Mouse (Mus musculus) mouse embryonic stem cell (cell line): Measurements from ENCODE around the gene Syndig1l.

Experiments
- in situ Hi-C, 2 experiments: fragments of 300-500 bp; cut with MboI; formaldehyde crosslinking; loops; 1 replicate in 1 of 2; 3 replicates in 1 of 2; pipeline ENCODE4 v1.14.3; 2019 to 2020; ENCODE audit warnings: low sequenced_read_pairs in 2 of 2, low pct_unique_long_range_greater_than_20kb in 1 of 2, mixed read lengths in 1 of 2; ENCODE audit not compliant: unreplicated experiment in 1 of 2

Gene Syndig1l

GRCm38 (mm10) chr12:84684569-84684968 lies 14.1 kb downstream of the Syndig1l start:
- in situ Hi-C loops, result no loop called here

GRCm38 (mm10) chr12:84676011-84676410 lies 22.6 kb downstream of the Syndig1l start:
- in situ Hi-C loops, result no loop called here

GRCm38 (mm10) chr12:84674666-84675526 lies 23.7 kb downstream of the Syndig1l start:
- in situ Hi-C loops, result loop anchor here (5.0 kb wide), 1 partner anchor 77 kb away; no protein-coding TSS in a partner anchor

DNA sequence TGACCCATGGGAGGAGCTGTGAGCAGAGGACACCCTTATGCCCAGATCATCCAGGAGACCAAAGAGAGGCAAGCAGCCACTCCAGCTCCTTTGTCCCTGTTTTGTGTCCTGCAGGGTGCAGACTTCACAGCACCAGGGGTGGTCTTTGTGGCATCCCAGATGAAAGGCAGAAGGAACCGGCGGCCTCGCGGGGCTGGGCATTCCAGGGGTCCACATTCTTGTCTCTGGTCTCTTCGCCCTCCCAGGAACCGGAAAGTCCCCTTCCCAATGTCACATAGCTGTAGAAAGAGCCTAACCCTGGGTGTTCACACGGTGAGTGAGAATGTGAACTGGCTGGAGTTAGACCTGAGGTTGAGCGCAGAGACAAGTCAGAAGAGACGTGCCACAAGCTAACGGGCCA lies 27.0 kb downstream of the Syndig1l start:
- in situ Hi-C loops, result loop anchor here (5.0 kb wide), 1 partner anchor 81 kb away; no protein-coding TSS in a partner anchor

GRCm38 (mm10) chr12:84670555-84670954 lies 28.1 kb downstream of the Syndig1l start:
- in situ Hi-C loops, result loop anchor here (5.0 kb wide), 1 partner anchor 82 kb away; no protein-coding TSS in a partner anchor

- in situ Hi-C loops, result no loop called here
Observed at GRCm38 (mm10) chr12:84653912-84654311, 44.7 kb downstream of the Syndig1l start.

DNA sequence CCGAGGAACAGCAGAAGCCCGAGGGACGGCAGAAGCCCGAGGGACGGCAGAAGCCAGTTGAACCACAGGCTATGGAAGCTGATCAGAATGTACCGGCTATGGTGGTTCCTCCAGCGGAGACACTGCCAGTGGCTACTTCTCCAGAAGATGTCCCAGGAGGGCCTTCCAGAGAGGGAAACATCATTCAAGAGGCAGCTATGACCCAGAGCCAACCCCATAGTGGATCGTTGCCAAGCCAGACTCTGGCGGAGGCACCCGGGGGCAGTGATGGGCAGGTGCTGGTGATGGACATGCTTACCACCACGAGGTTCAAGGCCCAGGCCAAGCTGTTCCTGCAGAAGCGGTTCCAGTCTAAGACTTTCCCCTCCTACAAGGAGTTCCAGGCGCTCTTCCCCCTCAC lies 48.4 kb downstream of the Syndig1l start:
- in situ Hi-C loops, result no loop called here

DNA sequence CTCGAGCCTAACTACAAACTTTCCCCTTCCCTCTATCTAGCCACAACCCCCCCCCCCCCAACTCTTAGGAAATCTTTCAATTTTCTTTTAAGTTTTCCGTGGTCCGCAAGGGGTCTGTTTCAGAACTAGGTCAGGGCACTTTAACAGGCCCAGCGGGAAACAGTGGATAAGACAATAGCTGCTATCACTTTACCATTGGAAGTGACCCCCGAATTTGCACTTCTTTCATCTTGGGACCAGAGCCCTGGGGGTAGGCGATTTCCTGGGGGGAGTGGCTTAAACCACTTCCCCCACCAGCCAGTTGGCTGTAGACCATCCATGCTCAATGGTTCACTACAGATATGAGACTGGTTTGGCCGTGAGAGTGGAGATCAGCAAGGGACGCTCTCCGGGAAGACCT lies 58.0 kb downstream of the Syndig1l start, which contains the start of gene Vrtn:
Vrtn (plus strand) TSS at position 366 of the 400 bp plus-strand sequence.
- in situ Hi-C loops, result no loop called here

DNA sequence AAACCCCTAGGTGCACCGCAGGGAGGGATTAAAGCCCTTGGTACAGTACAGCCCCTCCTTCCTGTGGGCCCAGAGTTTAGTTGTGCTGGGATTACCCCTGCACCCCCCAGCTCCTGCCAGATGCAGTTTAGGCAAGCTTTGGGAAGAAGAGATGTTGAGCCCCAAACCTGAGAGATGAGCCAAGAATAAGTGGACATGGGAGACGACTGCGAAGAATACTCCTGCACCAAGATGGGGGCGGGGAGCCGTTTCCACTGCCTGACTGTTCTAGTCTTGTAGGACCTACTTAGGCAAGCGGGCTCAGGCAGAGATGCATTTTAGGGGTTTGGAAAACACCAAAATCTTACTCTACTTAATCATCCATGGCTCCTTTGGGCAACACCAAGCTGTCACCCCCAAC lies 58.4 kb downstream of the Syndig1l start:
- in situ Hi-C loops, result no loop called here

GRCm38 (mm10) chr12:84631867-84632266 lies 66.8 kb downstream of the Syndig1l start:
- in situ Hi-C loops, result no loop called here
